Mouse (Mus musculus): ENCODE measurements around the gene Ctsd. TPM values are rescaled to one million over a fixed set of nuclear protein-coding genes. Genes with fewer than 3 reads are reported as not detected.
A peak's percentile ranks its signal among the peaks of the same experiment; 100 is the strongest.
"Not testable (repeated sequence)": the region's sequence is repeated elsewhere in the genome, so short reads cannot be mapped to it uniquely, and the experiment has no call there.

Ctsd gene
- polyA plus RNA-seq, 1 experiment = 384 TPM

DNA sequence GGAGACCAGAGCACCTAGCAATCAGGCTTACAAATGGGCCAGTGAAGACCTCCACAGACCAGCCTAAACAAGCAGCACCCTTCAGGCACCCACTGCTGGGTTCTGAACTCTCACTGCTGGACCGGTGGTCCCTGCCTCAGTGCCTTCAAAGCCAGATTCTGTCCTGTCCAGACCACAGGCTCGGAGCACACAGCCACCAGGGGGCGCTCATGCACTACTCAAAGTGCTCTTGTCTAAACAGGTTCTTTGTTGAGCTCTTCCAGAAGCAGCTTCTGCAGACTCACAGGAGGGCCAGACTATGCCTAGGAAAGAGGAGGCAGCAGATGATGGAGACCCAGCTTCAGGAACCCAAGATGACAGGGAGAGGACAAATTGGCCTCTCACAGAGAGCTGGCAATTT lies 53.6 kb downstream of the Ctsd start:
- Histone ChIP-seq H3K4me3 (ENCODE audit: insufficient read depth, poor library complexity, severe bottlenecking) (no peak overlapping the region), H3K36me3 (ENCODE audit: control insufficient read depth, insufficient read depth) (no peaks in the 10 kb centered on the region), H3K27me3 (ENCODE audit: control insufficient read depth, insufficient read depth, insufficient read length) (no peaks in the 10 kb centered on the region), H3K79me2 (ENCODE audit: control insufficient read depth, insufficient read depth) (no peaks in the 10 kb centered on the region), H3K79me3 (ENCODE audit: low read depth) (no peaks in the 10 kb centered on the region), H3ac (ENCODE audit: control insufficient read depth, insufficient read length, low read depth) (no peak overlapping the region)
- no peak for TF ChIP-seq FOSL1 (IDR thresholded peaks at IDR 0.05; ENCODE audit: insufficient read depth, low read length, poor library complexity, severe bottlenecking)
- TF ChIP-seq CEBPB (IDR thresholded peaks at IDR 0.05; ENCODE audit: low read depth) = no peak
- no peak for TF ChIP-seq MYOD1 (IDR thresholded peaks at IDR 0.05; ENCODE audit: control insufficient read depth, insufficient read length, low read depth)
- no peak for TF ChIP-seq MAX (IDR thresholded peaks at IDR 0.05)
- TF ChIP-seq MYOG (IDR thresholded peaks at IDR 0.05; ENCODE audit: control insufficient read depth, extremely low read depth, insufficient read length) = no peak
- no peak for TF ChIP-seq USF1 (IDR thresholded peaks at IDR 0.05; ENCODE audit: low read depth)
- peak; percentile 79 for TF ChIP-seq CTCF (IDR thresholded peaks at IDR 0.05; ENCODE audit: control insufficient read depth, insufficient read depth, insufficient read length)

DNA sequence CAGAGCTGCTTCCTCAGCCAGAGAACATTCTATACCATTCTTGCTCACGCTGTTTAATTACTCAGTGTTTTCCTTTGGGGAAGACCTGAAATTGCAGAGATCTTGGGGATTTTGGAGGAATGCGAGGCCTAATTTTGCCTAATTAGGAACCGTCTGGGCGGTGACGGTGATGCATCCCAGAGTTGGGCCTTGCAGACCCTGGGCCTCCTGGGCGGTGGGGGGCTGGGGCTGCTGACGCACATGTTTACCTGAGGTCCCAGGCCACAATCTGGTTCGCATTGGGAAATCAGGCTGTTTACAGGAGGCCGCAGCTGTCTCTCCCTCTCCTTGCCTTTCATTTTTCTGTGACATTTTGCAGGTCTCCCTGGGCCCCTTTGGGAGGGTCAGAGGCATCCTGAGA lies 55.1 kb downstream of the Ctsd start:
- H3K36me3 ChIP-seq (ENCODE audit: control insufficient read depth, insufficient read depth); H3ac ChIP-seq (ENCODE audit: control insufficient read depth, insufficient read length, low read depth); H3K79me3 ChIP-seq (ENCODE audit: low read depth); H3K4me3 ChIP-seq (ENCODE audit: insufficient read depth, poor library complexity, severe bottlenecking); H3K79me2 ChIP-seq (ENCODE audit: control insufficient read depth, insufficient read depth); H3K27me3 ChIP-seq (ENCODE audit: control insufficient read depth, insufficient read depth, insufficient read length): not testable (repeated sequence)

GRCm38 (mm10) chr7:142331281-142331680 lies 56.6 kb downstream of the Ctsd start:
- TF ChIP-seq FOSL1 (IDR thresholded peaks at IDR 0.05; ENCODE audit: insufficient read depth, low read length, poor library complexity, severe bottlenecking) = no peak
- Histone ChIP-seq H3ac (ENCODE audit: control insufficient read depth, insufficient read length, low read depth) (no peak overlapping the region), H3K4me3 (ENCODE audit: insufficient read depth, poor library complexity, severe bottlenecking) (no peak overlapping the region), H3K79me3 (ENCODE audit: low read depth) (no peaks in the 10 kb centered on the region), H3K27me3 (ENCODE audit: control insufficient read depth, insufficient read depth, insufficient read length) (no peaks in the 10 kb centered on the region), H3K36me3 (ENCODE audit: control insufficient read depth, insufficient read depth) (no peaks in the 10 kb centered on the region), H3K79me2 (ENCODE audit: control insufficient read depth, insufficient read depth) (no peaks in the 10 kb centered on the region)

DNA sequence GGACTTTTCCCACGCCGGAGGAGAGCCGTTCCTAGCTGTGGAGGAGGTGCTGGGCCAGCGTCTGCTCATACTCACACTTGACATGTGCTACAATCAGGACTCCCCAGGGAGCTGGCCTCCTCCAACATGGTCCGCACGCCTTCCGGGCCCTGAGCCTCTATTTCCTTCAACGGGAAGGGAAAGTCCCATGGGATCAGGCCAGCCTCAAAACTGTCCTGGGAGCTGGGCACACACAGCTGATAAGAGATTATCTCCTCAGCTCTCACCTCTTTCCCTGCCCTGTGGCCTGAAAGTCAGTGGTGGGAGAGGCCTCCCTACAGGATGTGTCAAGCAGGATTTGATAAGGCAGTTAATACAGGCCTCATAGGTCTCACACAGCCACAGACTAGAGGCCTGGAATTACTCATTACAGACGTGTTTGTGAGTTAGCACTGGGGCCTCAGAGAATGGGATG lies 57.5 kb downstream of the Ctsd start:
- H3K4me3 ChIP-seq (ENCODE audit: insufficient read depth, poor library complexity, severe bottlenecking) = no peak overlapping the region
- no peaks in the 10 kb centered on the region for H3K36me3 ChIP-seq (ENCODE audit: control insufficient read depth, insufficient read depth)
- no peak for TF ChIP-seq USF1 (IDR thresholded peaks at IDR 0.05; ENCODE audit: low read depth)
- no peak for TF ChIP-seq CTCF (IDR thresholded peaks at IDR 0.05; ENCODE audit: control insufficient read depth, insufficient read depth, insufficient read length)
- no peak for TF ChIP-seq MYOD1 (IDR thresholded peaks at IDR 0.05; ENCODE audit: control insufficient read depth, insufficient read length, low read depth)
- TF ChIP-seq MAX (IDR thresholded peaks at IDR 0.05) = no peak
- TF ChIP-seq CEBPB (IDR thresholded peaks at IDR 0.05; ENCODE audit: low read depth) = no peak
- no peak for TF ChIP-seq MYOG (IDR thresholded peaks at IDR 0.05; ENCODE audit: control insufficient read depth, extremely low read depth, insufficient read length)
- TF ChIP-seq FOSL1 (IDR thresholded peaks at IDR 0.05; ENCODE audit: insufficient read depth, low read length, poor library complexity, severe bottlenecking) = no peak
- H3K27me3 ChIP-seq (ENCODE audit: control insufficient read depth, insufficient read depth, insufficient read length) = no peaks in the 10 kb centered on the region
- H3ac ChIP-seq (ENCODE audit: control insufficient read depth, insufficient read length, low read depth) = no peak overlapping the region
- H3K79me3 ChIP-seq (ENCODE audit: low read depth) = no peaks in the 10 kb centered on the region
- no peaks in the 10 kb centered on the region for H3K79me2 ChIP-seq (ENCODE audit: control insufficient read depth, insufficient read depth)

- Histone ChIP-seq H3K79me3 (ENCODE audit: low read depth) (no peaks in the 10 kb centered on the region), H3K79me2 (ENCODE audit: control insufficient read depth, insufficient read depth) (no peaks in the 10 kb centered on the region), H3K4me3 (ENCODE audit: insufficient read depth, poor library complexity, severe bottlenecking) (no peak overlapping the region), H3K27me3 (ENCODE audit: control insufficient read depth, insufficient read depth, insufficient read length) (no peaks in the 10 kb centered on the region), H3K36me3 (ENCODE audit: control insufficient read depth, insufficient read depth) (no peaks in the 10 kb centered on the region), H3ac (ENCODE audit: control insufficient read depth, insufficient read length, low read depth) (no peak overlapping the region)
- no peak for TF ChIP-seq MYOG (IDR thresholded peaks at IDR 0.05; ENCODE audit: control insufficient read depth, extremely low read depth, insufficient read length)
- TF ChIP-seq CEBPB (IDR thresholded peaks at IDR 0.05; ENCODE audit: low read depth) = no peak
- no peak for TF ChIP-seq FOSL1 (IDR thresholded peaks at IDR 0.05; ENCODE audit: insufficient read depth, low read length, poor library complexity, severe bottlenecking)
- no peak for TF ChIP-seq MAX (IDR thresholded peaks at IDR 0.05)
- no peak for TF ChIP-seq MYOD1 (IDR thresholded peaks at IDR 0.05; ENCODE audit: control insufficient read depth, insufficient read length, low read depth)
- TF ChIP-seq CTCF (IDR thresholded peaks at IDR 0.05; ENCODE audit: control insufficient read depth, insufficient read depth, insufficient read length) = no peak
- no peak for TF ChIP-seq USF1 (IDR thresholded peaks at IDR 0.05; ENCODE audit: low read depth)
These were observed 59.3 kb downstream of the Ctsd start for GRCm38 (mm10) chr7:142328507-142328906.

GRCm38 (mm10) chr7:142326714-142327445 lies 61.0 kb downstream of the Ctsd start:
- no peak for TF ChIP-seq MYOG (IDR thresholded peaks at IDR 0.05; ENCODE audit: control insufficient read depth, extremely low read depth, insufficient read length)
- Histone ChIP-seq H3K36me3 (ENCODE audit: control insufficient read depth, insufficient read depth) (no peaks in the 10 kb centered on the region), H3K27me3 (ENCODE audit: control insufficient read depth, insufficient read depth, insufficient read length) (no peaks in the 10 kb centered on the region), H3K4me3 (ENCODE audit: insufficient read depth, poor library complexity, severe bottlenecking) (no peak overlapping the region), H3K79me3 (ENCODE audit: low read depth) (no peaks in the 10 kb centered on the region), H3ac (ENCODE audit: control insufficient read depth, insufficient read length, low read depth) (no peak overlapping the region), H3K79me2 (ENCODE audit: control insufficient read depth, insufficient read depth) (no peaks in the 10 kb centered on the region)

Other genes with a start within 250 kb of the Ctsd start
- gene Gm45337, start 243.4 kb downstream of the Ctsd start, polyA plus RNA-seq (2012; fragmentation: generic; extraction: Trizol) = not detected
- not detected for gene Gm29735, start 230.9 kb downstream of the Ctsd start, polyA plus RNA-seq (2012; fragmentation: generic; extraction: Trizol)
- gene Gm4553, start 222.3 kb downstream of the Ctsd start, polyA plus RNA-seq (2012; fragmentation: generic; extraction: Trizol) = not detected
- gene Krtap5-2, start 212.0 kb downstream of the Ctsd start, polyA plus RNA-seq (2012; fragmentation: generic; extraction: Trizol) = not detected
- gene Gm10153, start 197.6 kb downstream of the Ctsd start, polyA plus RNA-seq (2012; fragmentation: generic; extraction: Trizol) = not detected
- not detected for gene Krtap5-3, start 186.7 kb downstream of the Ctsd start, polyA plus RNA-seq (2012; fragmentation: generic; extraction: Trizol)
- gene Gm7579, start 176.2 kb downstream of the Ctsd start, polyA plus RNA-seq (2012; fragmentation: generic; extraction: Trizol) = not detected
- not detected for gene Krtap5-5, start 158.1 kb downstream of the Ctsd start, polyA plus RNA-seq (2012; fragmentation: generic; extraction: Trizol)
- not detected for gene Gm40460, start 147.0 kb downstream of the Ctsd start, polyA plus RNA-seq (2012; fragmentation: generic; extraction: Trizol)
- gene Gm2431, start 129.7 kb downstream of the Ctsd start, polyA plus RNA-seq (2012; fragmentation: generic; extraction: Trizol) = not detected
- not detected for gene Gm4559, start 113.7 kb downstream of the Ctsd start, polyA plus RNA-seq (2012; fragmentation: generic; extraction: Trizol)
- gene Krtap5-1, start 90.9 kb downstream of the Ctsd start, polyA plus RNA-seq (2012; fragmentation: generic; extraction: Trizol) = not detected
- gene Krtap5-4, start 84.5 kb downstream of the Ctsd start, polyA plus RNA-seq (2012; fragmentation: generic; extraction: Trizol) = 0.04 TPM
- gene Ifitm10, start 14.3 kb downstream of the Ctsd start, polyA plus RNA-seq (2012; fragmentation: generic; extraction: Trizol) = 2.0 TPM
- gene Gm49369, start 5.4 kb downstream of the Ctsd start, polyA plus RNA-seq (2012; fragmentation: generic; extraction: Trizol) = not detected
- 0.07 TPM for gene Syt8, start 46.8 kb upstream of the Ctsd start, polyA plus RNA-seq (2012; fragmentation: generic; extraction: Trizol)
- 7.5 TPM for gene Tnni2, start 53.8 kb upstream of the Ctsd start, polyA plus RNA-seq (2012; fragmentation: generic; extraction: Trizol)
- gene Lsp1, start 72.8 kb upstream of the Ctsd start, polyA plus RNA-seq (2012; fragmentation: generic; extraction: Trizol) = 96.1 TPM
- gene Tnnt3, start 110.8 kb upstream of the Ctsd start, polyA plus RNA-seq (2012; fragmentation: generic; extraction: Trizol) = 6.8 TPM
- gene Mrpl23, start 144.6 kb upstream of the Ctsd start, polyA plus RNA-seq (2012; fragmentation: generic; extraction: Trizol) = 72.2 TPM